Mouse (Mus musculus): ENCODE measurements around the gene Zdhhc19.

DNA sequence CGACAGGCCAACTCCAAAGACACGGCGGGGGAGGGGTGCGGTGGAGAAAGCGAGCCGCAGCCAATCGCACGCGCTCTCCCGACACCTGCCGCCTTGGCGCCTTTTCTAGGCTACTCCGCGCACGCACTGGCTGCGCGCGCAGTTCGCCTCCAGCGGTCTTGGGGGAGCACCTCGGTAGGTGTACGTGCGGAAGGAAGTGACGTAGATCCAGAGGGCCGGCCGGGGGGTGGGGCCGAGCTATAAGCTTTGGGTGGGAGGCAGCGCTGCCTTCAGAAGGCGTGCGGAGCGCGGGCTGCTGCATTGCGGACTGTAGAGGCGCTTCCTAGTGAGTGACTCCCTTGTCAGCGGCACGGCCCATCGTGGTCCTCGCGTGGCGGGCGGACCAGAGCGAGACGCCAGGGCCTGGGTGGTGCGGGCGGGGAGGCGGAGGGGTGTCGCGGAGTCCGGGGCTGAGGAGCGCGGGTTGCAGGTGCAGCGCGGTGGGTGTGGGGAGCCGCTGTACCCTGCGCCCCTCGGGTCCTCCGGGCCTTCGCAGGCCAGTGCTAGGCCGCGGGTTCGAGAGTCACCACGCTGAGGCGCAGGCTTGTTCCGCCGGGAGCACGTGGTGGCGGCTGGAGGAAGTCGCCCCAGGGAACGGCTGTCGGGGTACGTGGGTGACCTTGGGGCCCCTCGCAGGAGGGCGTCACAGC lies 112.8 kb downstream of the Zdhhc19 start, which contains the start of gene Tfrc:
- TF ChIP-seq TAL1 (conservative IDR thresholded peaks at IDR 0.05; ENCODE audit: low read depth, low read length) (no peak), CTCF (IDR thresholded peaks at IDR 0.05; ENCODE audit: low read depth, low read length) (no peak), POLR2AphosphoS5 (IDR thresholded peaks at IDR 0.05; ENCODE audit: insufficient replicate concordance, low read depth, low read length) (peak; percentile 80), GATA1 (IDR thresholded peaks at IDR 0.05; ENCODE audit: borderline replicate concordance, low read length) (no peak)

Measured in G1E (cell line).